Mouse (Mus musculus) telencephalon, adult 2 months (tissue): Measurements from ENCODE around the gene Nfib.

Source experiments
- DNase-seq: peaks from one replicate; pipeline ENCODE4 v3.0.0-alpha.2; 2011; ENCODE audit warnings: low read depth, low spot score

Nfib gene

GRCm38 (mm10) chr4:82593681-82594666 lies 111.6 kb downstream of the Nfib start:
- DNase-seq, result no peak

GRCm38 (mm10) chr4:82592086-82593030 lies 113.2 kb downstream of the Nfib start:
- DNase-seq, result peak; percentile 53

GRCm38 (mm10) chr4:82589345-82589890 lies 116.1 kb downstream of the Nfib start:
- DNase-seq, result peak; percentile 58

DNA sequence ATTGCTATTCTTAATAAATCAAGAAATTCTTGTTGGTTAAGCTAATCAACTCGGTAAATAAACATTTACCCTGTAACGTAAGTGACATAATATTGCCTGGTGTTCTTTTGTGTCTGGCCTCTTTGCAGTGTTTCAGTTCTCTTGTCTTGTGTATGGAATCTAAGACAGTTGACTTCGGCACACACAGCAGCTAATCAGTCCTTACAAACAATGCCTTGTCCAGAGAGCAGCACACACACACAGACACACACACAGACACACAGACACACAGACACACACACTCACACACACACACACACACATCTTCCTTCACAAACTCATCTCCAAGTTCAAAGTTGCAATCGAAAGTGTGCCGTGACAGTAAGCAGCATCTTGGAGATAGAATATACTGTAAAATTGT lies 116.8 kb downstream of the Nfib start:
- DNase-seq, result no peak

DNA sequence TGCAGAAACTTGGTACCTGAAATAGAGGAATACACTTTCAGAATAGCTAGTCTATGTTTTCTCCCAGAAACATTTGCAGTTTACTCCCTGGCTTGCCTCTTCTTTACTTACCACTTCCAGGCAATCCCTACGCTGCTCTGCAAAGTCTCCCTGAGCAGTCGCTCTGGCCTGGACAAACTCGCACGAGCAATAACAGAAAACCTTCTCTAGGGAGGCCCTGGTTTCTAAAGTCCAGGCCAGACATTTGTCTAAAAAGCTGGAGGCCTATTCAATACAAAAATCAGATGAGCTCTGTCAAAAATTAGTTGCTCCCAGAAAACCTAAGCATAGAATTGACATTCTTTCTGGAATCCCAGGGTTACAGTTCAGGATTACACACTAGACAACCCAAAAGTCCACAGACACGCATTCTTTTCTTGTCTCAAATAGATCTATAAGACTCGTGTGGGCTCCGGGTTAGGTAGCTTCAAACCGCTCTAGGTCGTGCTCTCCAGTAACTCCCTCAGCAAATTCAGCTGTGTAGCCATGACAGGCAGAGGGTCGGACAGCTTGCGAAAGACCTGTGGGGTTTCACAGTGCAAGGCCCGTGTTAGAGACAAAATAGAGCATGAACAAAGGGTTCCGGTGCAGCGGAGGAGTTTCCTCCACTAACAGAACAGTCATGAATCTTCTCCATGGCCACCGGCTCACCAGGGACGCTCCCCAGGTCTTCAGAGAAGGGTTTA lies 118.2 kb downstream of the Nfib start:
- DNase-seq, result no peak

- DNase-seq, result no peak
These were observed 118.9 kb downstream of the Nfib start for GRCm38 (mm10) chr4:82586637-82587036.

DNA sequence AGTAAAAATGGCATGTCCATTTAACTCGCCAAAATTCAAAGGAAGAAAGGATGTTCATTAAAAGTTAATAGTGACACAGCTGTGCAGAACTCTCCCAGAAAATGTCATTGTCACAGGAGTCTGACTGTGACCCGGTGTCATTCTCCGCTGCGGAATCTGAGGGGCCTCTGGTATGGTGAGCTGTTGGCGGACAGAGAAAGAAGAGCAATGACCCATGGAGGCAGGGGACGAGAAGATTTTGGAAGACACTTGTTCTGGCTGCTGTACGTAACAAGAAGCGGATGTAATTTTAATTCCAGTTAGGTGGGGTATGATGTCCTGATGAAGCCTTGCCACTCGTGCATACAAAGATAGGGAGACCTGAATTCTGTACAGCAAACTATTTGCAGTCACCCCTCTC lies 120.0 kb downstream of the Nfib start:
- no peak for DNase-seq

GRCm38 (mm10) chr4:82585056-82585455 lies 120.5 kb downstream of the Nfib start:
- no peak for DNase-seq

GRCm38 (mm10) chr4:82584548-82584947 lies 121.0 kb downstream of the Nfib start:
- no peak for DNase-seq

DNA sequence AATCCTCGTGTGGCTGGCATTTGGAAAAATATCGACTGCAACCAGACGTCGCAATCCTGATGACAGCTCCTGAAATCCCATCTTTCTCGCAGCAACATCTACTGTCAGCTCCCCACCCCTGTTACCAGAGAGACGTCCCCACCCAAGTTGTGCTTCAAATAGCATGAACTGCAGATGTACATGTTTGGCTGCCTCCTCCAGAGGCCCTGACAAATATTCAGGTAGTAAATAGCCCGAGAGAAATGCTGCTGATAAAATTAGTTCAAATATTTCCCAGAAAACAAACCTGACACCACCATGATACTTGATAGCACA lies 132.3 kb downstream of the Nfib start:
- DNase-seq, result no peak

GRCm38 (mm10) chr4:82572410-82573290 lies 132.9 kb downstream of the Nfib start:
- no peak for DNase-seq

- DNase-seq, result no peak
These were observed 146.7 kb downstream of the Nfib start for GRCm38 (mm10) chr4:82558816-82559215.

DNA sequence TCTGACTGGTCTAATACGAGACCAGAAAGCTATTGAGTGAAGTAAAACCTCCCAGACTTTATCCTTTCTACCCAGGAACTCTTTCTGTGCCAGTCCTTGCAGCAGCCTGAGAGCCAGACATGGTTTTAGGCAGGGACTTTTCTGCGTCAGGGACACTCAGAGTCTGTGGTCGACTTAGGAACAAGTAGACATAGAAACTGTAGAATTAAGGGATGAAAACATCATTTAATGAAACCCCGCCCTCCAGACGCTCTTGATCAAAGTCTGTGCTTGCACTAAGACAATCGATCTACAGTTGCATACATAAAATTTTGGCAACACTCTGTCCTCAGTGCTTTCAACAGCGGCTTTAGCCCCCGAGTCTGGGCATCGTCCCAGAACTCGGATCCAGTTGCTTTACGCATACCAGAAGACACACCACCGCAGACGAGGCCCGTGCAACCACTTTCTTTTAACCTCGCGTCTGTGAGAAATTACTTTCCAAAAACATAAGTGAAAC lies 149.8 kb downstream of the Nfib start:
- DNase-seq, result no peak

DNA sequence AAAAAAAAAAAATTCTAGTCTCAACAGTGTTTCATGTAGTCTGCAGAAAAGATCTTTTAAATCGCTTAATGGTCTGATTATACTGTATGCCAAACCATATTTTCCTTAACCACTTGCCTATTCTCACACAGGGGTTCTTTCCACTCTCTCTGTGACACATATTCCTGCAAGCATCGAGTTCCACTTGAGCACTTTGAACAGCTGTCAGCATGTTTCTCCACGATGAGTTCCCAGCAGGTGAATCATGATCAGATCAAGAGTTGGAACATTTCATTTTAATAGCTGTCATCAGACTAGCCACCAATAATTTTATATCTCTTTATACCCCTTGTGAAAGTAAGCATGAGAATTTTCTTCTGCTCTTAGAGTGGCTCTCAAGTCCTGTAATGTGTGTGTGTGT lies 151.9 kb downstream of the Nfib start:
- DNase-seq, result no peak

DNA sequence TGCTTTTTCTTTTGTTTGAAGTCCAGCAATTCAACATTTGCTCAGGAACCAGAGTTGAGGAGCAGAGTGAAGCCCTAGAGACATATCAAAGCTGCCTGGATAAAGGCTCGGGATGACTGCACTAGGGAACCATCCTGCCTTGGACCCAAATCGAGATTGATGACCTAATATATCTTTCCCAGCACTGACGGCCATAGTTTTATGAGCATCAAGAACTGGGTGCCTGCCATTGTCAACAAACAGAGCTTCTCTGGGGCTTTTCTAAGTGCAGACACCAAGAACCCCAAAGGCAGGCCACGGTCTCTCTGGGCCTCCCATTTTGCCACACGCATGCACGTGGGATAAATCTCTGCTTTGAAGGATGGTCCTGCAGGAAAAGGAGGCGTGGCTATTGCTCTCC lies 153.3 kb downstream of the Nfib start:
- no peak for DNase-seq

DNA sequence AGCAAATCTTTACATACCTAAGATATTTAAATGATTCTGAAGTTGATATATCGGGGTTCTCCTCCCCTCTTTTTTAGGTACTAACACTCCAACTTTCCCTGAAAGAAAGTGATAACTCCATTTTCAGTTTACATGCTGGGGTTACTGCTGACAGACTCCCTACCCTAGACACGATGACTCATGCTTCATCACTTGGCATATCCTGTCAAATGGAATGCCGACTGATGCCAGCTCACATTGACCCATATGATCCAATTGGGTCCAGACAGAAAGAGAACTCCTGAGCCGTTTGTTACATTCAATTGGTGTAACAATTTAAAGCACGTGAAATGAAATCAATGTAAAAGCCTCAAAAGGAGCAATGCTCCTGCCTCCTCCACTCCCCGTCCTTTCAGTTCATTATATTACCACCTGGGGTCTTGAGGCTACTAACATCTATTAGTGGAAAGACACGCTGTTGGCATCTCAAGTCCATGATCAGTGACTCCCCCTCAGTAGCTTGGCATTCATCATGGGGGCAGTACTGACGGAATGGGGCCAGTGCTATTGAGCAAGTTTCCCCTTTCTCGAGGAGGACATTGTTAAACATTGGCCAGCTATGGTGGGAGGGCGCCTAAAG lies 155.7 kb downstream of the Nfib start:
- no peak for DNase-seq

DNA sequence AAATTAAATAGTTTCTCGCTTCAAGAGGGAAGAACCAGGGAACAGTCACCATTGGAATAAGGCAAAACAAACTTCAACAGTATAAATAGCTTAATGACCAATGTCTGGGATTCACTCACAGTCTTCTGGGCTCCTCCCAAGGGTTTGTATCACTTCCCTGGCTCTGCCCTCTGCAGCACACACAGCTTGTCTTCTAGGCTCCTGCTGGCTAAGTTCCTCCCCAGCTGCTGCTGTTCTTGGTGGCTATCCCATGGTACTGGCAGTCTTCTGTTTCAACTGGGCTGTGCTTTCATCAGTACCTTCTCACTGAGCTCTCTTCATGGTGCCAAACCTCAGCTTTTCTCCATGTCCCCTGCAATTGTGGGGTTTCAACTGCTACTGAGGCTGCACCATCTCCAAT lies 157.3 kb downstream of the Nfib start:
- DNase-seq, result no peak

DNA sequence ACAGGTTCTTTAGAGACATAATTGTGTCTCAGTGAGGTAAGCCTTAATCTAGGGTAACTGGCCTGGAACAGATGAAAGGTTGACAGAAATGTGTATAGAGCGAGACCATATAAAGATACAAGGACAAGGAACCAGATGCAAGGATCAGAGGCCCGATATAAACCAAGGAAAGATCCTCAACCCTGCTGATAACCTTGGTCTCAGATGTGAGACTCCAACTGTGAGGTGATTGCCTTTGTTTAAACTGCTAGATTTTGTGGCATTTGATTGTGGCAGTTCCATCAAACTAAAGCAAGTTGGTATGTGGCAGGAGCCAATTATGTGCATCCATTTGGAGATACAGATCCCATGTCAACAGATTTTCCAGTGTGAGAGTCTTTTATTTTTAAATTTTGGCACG lies 161.6 kb downstream of the Nfib start:
- DNase-seq, result no peak

DNA sequence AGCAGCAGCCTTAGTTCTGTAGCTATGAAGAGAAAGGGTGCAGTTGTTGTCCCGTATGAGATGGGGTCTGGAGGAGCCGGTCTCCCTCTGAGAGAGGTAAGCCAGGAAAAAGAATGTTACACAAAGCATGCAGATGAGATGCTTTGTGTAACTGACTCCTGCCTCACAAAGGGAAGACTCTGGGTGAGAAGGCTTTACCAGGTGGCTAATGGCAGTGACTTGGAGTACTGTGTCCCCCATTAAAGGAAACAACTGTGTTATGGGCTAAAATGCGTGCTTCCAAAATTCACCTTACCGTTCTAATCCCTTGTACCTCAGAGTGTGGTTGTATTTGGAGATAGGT lies 162.2 kb downstream of the Nfib start:
- DNase-seq, result no peak
